Mouse (Mus musculus) ES-E14 (cell line): Measurements from ENCODE around the gene Smpd4.

Experiments used
- CHD2 ChIP-seq: IDR thresholded peaks from 2 replicates; pipeline ENCODE4 v1.6.1; 2014; ENCODE audit warnings: mild to moderate bottlenecking, low read depth, low read length, inconsistent platforms
- HCFC1 ChIP-seq: IDR thresholded peaks from 2 replicates; pipeline ENCODE4 v1.6.1; 2012; ENCODE audit warnings: low read length, inconsistent platforms, borderline replicate concordance; ENCODE audit not compliant: insufficient read depth
- ZNF384 ChIP-seq: IDR thresholded peaks from 2 replicates; pipeline ENCODE4 v1.6.1; 2012; ENCODE audit warnings: low read depth, low read length, inconsistent platforms

GRCm38 (mm10) chr16:17632580-17632979, 13.4 kb downstream of the Smpd4 start:
- TF ChIP-seq ZNF384 (no peak), HCFC1 (no peak), CHD2 (no peak)
